Mouse (Mus musculus): ENCODE results near the gene Ncoa5. TPM values are rescaled to one million over a fixed set of nuclear protein-coding genes. Genes with fewer than 3 reads are reported as not detected.

Ncoa5 gene
- total and polyA plus RNA-seq, 2 experiments from 2014 or later = 65.5 to 74.5 TPM

DNA sequence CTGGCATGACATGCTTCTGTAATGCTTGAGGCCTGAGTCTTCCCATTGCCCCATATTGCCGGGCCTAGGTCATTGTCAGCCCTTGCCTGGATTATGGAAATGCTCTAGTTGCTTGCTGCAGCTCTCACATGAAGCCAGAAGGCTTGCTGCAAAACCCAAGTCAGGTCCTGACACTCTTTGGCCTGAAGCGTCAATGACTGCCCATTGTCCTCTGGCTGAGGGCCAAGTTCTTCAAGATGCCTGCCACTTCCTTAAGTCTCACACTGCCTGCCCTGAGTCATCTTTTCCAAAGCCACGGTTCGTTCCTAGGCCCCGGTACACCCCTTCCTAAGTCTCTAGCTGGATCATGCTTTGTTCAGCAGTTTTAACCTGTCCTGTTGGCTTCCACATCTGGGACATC, 62.0 kb downstream of the Ncoa5 start:
- Histone ChIP-seq H3K4me3 (ENCODE audit: low read depth, low read length) (no peak overlapping the region), H3K27me3 (ENCODE audit: insufficient read depth, low read length) (no peaks in the 10 kb centered on the region), H3K4me2 (ENCODE audit: low read depth, low read length, poor library complexity, severe bottlenecking) (no peak overlapping the region), H3K36me3 (ENCODE audit: insufficient read depth, low read length) (no peaks in the 10 kb centered on the region), H3K4me1 (ENCODE audit: insufficient read depth, low read length) (peaks cover 10% of the 10 kb centered on the region; the same call in 1 of the 2 replicates), H3K9me3 (ENCODE audit: low read length) (no peaks in the 10 kb centered on the region), H3K27ac (ENCODE audit: low read depth, low read length) (no peak overlapping the region), H3K9ac (replicated peaks; ENCODE audit: low read length, poor library complexity, severe bottlenecking) (no peak overlapping the region)
- ATAC-seq (ENCODE audit: low FRiP score) (no peak), DNase-seq (ENCODE audit: low spot score) (no peak)
- WGBS = 68% methylated on average over 5 of the region's 5 CpGs
- no peak for TF ChIP-seq CTCF (IDR thresholded peaks at IDR 0.05)

DNA sequence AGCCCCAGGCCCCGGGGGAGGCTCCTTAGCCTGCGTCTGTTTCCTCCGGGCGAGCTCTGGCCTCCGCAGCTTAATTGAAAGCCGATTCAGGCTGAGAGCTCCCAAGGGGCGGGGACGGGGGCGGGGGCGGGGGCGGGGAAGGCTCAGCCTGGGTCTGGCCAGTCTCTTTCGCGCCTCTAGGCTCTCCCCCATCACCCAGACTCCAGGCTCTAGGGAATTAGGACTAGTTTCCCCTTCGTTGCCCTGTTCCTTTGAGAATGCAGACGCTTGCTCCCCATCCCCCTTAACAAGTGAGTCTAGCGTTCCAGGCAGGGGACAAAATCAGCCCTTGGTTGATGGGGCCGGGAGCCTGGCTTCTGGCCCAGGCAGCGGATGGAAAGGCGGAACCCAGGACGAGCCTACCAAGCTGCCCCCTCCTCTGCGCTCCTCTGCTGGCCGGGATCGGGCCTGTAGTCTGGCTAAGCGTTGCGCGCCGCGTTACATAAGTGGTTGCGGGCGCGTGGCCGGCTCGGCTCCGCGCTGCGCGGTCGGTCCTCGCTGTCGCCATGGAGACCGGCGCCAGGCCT, 64.0 kb downstream of the Ncoa5 start:
- H3K9ac ChIP-seq (replicated peaks; ENCODE audit: low read length, poor library complexity, severe bottlenecking) = peak overlapping the region; percentile 48
- TF ChIP-seq CTCF (IDR thresholded peaks at IDR 0.05) = no peak
- ATAC-seq (ENCODE audit: low FRiP score) (peak; percentile 13; the same call in 1 of the 2 replicates), DNase-seq (ENCODE audit: low spot score) (peak; percentile 76)
- H3K4me3 ChIP-seq (ENCODE audit: low read depth, low read length) = peak overlapping the region; percentile 78
- no peaks in the 10 kb centered on the region for H3K9me3 ChIP-seq (ENCODE audit: low read length)
- peak overlapping the region; percentile 68 for H3K4me2 ChIP-seq (ENCODE audit: low read depth, low read length, poor library complexity, severe bottlenecking)
- H3K27me3 ChIP-seq (ENCODE audit: insufficient read depth, low read length) = no peaks in the 10 kb centered on the region
- no peaks in the 10 kb centered on the region for H3K36me3 ChIP-seq (ENCODE audit: insufficient read depth, low read length)
- H3K4me1 ChIP-seq (ENCODE audit: insufficient read depth, low read length) = peaks cover 15% of the 10 kb centered on the region; the same call in 1 of the 2 replicates
- peak overlapping the region; percentile 9; the same call in 1 of the 2 replicates for H3K27ac ChIP-seq (ENCODE audit: low read depth, low read length)
- WGBS = under 1% methylated on average over 42 of the region's 42 CpGs

DNA sequence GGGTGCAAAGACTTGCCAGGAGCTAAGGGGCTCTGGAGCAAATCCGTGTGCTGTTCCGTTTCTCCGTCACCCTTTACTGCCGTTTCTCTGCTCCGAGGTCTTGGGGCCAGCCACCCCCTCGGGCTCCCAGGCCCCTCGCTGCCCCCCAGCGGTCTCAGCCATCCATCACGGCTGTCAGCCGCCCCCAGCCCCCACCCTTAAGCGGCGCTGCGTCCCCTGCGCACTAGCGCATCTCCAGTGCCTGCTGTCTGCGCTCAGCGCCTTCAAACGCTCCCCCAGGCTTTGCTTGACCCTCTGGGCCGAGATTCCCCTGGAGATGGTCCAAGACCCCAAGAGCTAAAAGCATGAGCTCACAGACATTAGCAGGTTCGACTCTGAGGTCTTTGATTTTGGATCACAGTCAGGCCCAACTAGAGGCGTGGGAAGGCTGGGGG, 65.3 kb downstream of the Ncoa5 start:
- peak overlapping the region; percentile 78 for H3K4me3 ChIP-seq (ENCODE audit: low read depth, low read length)
- H3K27me3 ChIP-seq (ENCODE audit: insufficient read depth, low read length) = no peaks in the 10 kb centered on the region
- no peaks in the 10 kb centered on the region for H3K36me3 ChIP-seq (ENCODE audit: insufficient read depth, low read length)
- H3K4me1 ChIP-seq (ENCODE audit: insufficient read depth, low read length) = peaks cover 23% of the 10 kb centered on the region; the same call in 1 of the 2 replicates
- no peak for ATAC-seq (ENCODE audit: low FRiP score)
- TF ChIP-seq CTCF (IDR thresholded peaks at IDR 0.05) = 0 out of 2 replicates have a peak, but pooled peaks have one; percentile 4
- no peaks in the 10 kb centered on the region for H3K9me3 ChIP-seq (ENCODE audit: low read length)
- peak overlapping the region; percentile 68 for H3K4me2 ChIP-seq (ENCODE audit: low read depth, low read length, poor library complexity, severe bottlenecking)
- peak overlapping the region; percentile 92 for H3K27ac ChIP-seq (ENCODE audit: low read depth, low read length)
- WGBS = 1% methylated on average over 21 of the region's 21 CpGs
- peak overlapping the region; percentile 85 for H3K9ac ChIP-seq (replicated peaks; ENCODE audit: low read length, poor library complexity, severe bottlenecking)
- DNase-seq (ENCODE audit: low spot score) = no peak

DNA sequence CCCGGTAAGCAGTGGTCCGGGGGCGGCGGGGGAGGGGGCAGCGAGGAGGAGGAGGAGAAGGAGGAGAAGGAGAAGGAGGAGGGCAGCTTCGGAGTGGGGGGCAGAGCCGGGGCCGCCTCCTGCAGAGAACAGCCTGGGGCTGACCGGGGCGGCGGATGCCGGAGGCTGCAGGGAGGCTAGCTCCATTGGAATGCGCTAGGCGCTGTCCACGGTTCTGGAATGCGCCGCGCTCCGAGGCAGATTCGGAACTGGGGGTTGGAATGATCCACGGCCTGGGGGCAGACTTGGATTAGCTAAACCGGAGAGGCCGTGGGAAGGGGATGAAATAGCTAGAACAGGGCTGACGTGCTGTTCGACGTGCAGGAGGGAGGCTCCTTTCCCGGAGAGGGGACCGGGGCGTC, 66.2 kb downstream of the Ncoa5 start:
- H3K27ac ChIP-seq (ENCODE audit: low read depth, low read length) = peak overlapping the region; percentile 92
- peak overlapping the region; percentile 78 for H3K4me3 ChIP-seq (ENCODE audit: low read depth, low read length)
- ATAC-seq (ENCODE audit: low FRiP score) (peak; percentile 22), DNase-seq (ENCODE audit: low spot score) (peak; percentile 51)
- WGBS = 1% methylated on average over 23 of the region's 29 CpGs
- no peak for TF ChIP-seq CTCF (IDR thresholded peaks at IDR 0.05)
- H3K9me3 ChIP-seq (ENCODE audit: low read length) = no peaks in the 10 kb centered on the region
- peaks cover 29% of the 10 kb centered on the region for H3K4me1 ChIP-seq (ENCODE audit: insufficient read depth, low read length)
- peak overlapping the region; percentile 85 for H3K9ac ChIP-seq (replicated peaks; ENCODE audit: low read length, poor library complexity, severe bottlenecking)
- peak overlapping the region; percentile 68 for H3K4me2 ChIP-seq (ENCODE audit: low read depth, low read length, poor library complexity, severe bottlenecking)
- H3K27me3 ChIP-seq (ENCODE audit: insufficient read depth, low read length) = no peaks in the 10 kb centered on the region
- H3K36me3 ChIP-seq (ENCODE audit: insufficient read depth, low read length) = no peaks in the 10 kb centered on the region

DNA sequence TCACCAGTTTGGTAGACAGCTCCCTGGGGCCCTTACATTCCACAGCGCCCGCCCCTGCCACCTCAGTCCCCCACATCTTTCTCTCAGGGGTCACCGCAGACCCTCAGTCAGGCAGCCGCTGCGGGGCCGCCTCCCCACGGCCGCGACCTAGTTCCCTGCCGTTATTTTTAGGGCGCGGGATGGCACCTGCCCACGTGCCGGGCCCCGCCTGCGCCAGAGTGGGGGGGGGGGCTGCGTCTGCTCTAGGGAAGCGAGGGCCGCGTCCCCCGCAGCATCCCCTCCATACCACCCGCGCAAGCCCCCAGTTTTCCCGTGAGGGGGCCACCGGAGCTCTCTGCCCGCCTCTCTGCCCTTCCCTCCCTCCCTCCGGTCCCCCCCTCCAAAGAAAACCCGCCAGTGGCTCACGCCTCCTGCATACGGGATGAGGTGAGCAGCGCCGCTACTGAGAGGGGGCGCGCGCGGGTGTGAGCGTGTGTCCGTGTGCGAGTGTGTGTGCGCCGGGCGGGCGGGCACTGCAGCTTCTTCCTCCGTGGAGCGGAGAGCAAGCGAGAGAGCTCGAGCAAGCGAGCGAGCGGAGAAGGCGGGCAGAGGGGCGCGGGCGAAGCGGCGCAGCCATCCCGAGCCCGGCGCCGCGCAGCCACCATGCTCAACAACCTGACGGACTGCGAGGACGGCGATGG, 66.8 kb downstream of the Ncoa5 start:
- peaks cover 31% of the 10 kb centered on the region for H3K4me1 ChIP-seq (ENCODE audit: insufficient read depth, low read length)
- WGBS = 1% methylated on average over 50 of the region's 65 CpGs
- peak overlapping the region; percentile 78 for H3K4me3 ChIP-seq (ENCODE audit: low read depth, low read length)
- no peaks in the 10 kb centered on the region for H3K27me3 ChIP-seq (ENCODE audit: insufficient read depth, low read length)
- peak overlapping the region; percentile 85 for H3K9ac ChIP-seq (replicated peaks; ENCODE audit: low read length, poor library complexity, severe bottlenecking)
- peak; percentile 64 for TF ChIP-seq CTCF (IDR thresholded peaks at IDR 0.05)
- peak overlapping the region; percentile 68 for H3K4me2 ChIP-seq (ENCODE audit: low read depth, low read length, poor library complexity, severe bottlenecking)
- peak; percentile 80 for DNase-seq (ENCODE audit: low spot score)
- ATAC-seq (ENCODE audit: low FRiP score) = peak; percentile 70
- no peaks in the 10 kb centered on the region for H3K36me3 ChIP-seq (ENCODE audit: insufficient read depth, low read length)
- peak overlapping the region; percentile 92 for H3K27ac ChIP-seq (ENCODE audit: low read depth, low read length)
- H3K9me3 ChIP-seq (ENCODE audit: low read length) = no peaks in the 10 kb centered on the region

DNA sequence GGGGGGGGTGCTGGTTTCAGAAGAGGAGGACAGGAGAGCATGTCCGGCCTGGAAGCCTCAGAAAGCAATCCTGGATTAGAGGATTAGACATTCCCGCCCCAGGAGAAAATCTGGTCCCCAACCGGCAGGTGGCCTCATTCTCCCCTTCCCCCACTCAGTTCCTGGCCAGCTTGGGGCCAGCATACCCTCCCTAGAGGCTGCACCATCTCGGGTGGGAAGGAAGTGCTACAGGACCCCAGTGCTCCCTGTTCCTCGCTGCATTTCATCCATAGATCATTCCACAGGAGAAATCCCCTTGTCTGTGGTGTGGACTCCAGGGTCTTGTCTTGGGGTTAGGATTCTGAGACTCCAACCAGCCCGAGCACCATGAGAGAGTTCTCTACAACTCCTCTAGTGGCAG, 67.5 kb downstream of the Ncoa5 start:
- no peaks in the 10 kb centered on the region for H3K27me3 ChIP-seq (ENCODE audit: insufficient read depth, low read length)
- ATAC-seq (ENCODE audit: low FRiP score) (no peak), DNase-seq (ENCODE audit: low spot score) (no peak)
- WGBS = 10% methylated on average over 6 of the region's 6 CpGs
- H3K4me3 ChIP-seq (ENCODE audit: low read depth, low read length) = peak overlapping the region; percentile 78
- H3K4me1 ChIP-seq (ENCODE audit: insufficient read depth, low read length) = peaks cover 31% of the 10 kb centered on the region
- peak overlapping the region; percentile 92 for H3K27ac ChIP-seq (ENCODE audit: low read depth, low read length)
- H3K9ac ChIP-seq (replicated peaks; ENCODE audit: low read length, poor library complexity, severe bottlenecking) = no peak overlapping the region
- no peaks in the 10 kb centered on the region for H3K9me3 ChIP-seq (ENCODE audit: low read length)
- no peaks in the 10 kb centered on the region for H3K36me3 ChIP-seq (ENCODE audit: insufficient read depth, low read length)
- TF ChIP-seq CTCF (IDR thresholded peaks at IDR 0.05) = peak; percentile 5; the same call in 1 of the 2 replicates
- peak overlapping the region; percentile 68 for H3K4me2 ChIP-seq (ENCODE audit: low read depth, low read length, poor library complexity, severe bottlenecking)
